Mouse (Mus musculus): ENCODE data around the gene 2310079G19Rik. TPM values are rescaled to one million over a fixed set of nuclear protein-coding genes. Genes with fewer than 3 reads are reported as not detected.
A peak's percentile ranks its signal among the peaks of the same experiment; 100 is the strongest.

2310079G19Rik gene
- polyA plus RNA-seq, 1 experiment from 2014 or later: not detected

GRCm38 (mm10) chr16:88604570-88604969, 22.9 kb downstream of the 2310079G19Rik start:
- no peaks in the 10 kb centered on the region for H3K9me3 ChIP-seq
- no peak overlapping the region for H3K4me3 ChIP-seq
- H3K27me3 ChIP-seq: peaks cover 48% of the 10 kb centered on the region
- no peaks in the 10 kb centered on the region for H3K36me3 ChIP-seq
- WGBS: 70% methylated on average over 6 of the region's 6 CpGs
- ATAC-seq (ENCODE audit: borderline replicate concordance, extremely low read depth, low FRiP score, low TSS enrichment): no peak
- no peak overlapping the region for H3K9ac ChIP-seq
- no peaks in the 10 kb centered on the region for H3K4me1 ChIP-seq
- H3K4me2 ChIP-seq: no peak overlapping the region
- no peak overlapping the region for H3K27ac ChIP-seq

- ATAC-seq (ENCODE audit: borderline replicate concordance, extremely low read depth, low FRiP score, low TSS enrichment): no peak
- Histone ChIP-seq H3K36me3 (no peaks in the 10 kb centered on the region), H3K9me3 (no peaks in the 10 kb centered on the region), H3K27me3 (peaks cover 45% of the 10 kb centered on the region), H3K27ac (no peak overlapping the region), H3K4me1 (no peaks in the 10 kb centered on the region), H3K4me3 (no peak overlapping the region), H3K4me2 (no peak overlapping the region), H3K9ac (no peak overlapping the region)
- 71% methylated on average over 1 of the region's 1 CpGs for WGBS
Observed at GRCm38 (mm10) chr16:88602464-88602863, 25.0 kb downstream of the 2310079G19Rik start.

- WGBS: 53% methylated on average over 8 of the region's 8 CpGs
Observed at GRCm38 (mm10) chr16:88600303-88600702, 27.2 kb downstream of the 2310079G19Rik start.

GRCm38 (mm10) chr16:88599504-88600237, 27.8 kb downstream of the 2310079G19Rik start:
- Histone ChIP-seq H3K4me2 (peak overlapping the region; percentile 17), H3K9ac (no peak overlapping the region), H3K27me3 (peaks cover 59% of the 10 kb centered on the region), H3K9me3 (no peaks in the 10 kb centered on the region), H3K4me3 (no peak overlapping the region), H3K36me3 (no peaks in the 10 kb centered on the region), H3K27ac (no peak overlapping the region; the same call in 1 of the 2 replicates), H3K4me1 (no peaks in the 10 kb centered on the region)
- 36% methylated on average over 16 of the region's 16 CpGs for WGBS
- ATAC-seq (ENCODE audit: borderline replicate concordance, extremely low read depth, low FRiP score, low TSS enrichment): peak; percentile 81; the same call in 1 of the 2 replicates

More at GRCm38 (mm10) chr16:88600303-88600702, 27.2 kb downstream of the 2310079G19Rik start:
- no peak for ATAC-seq (ENCODE audit: borderline replicate concordance, extremely low read depth, low FRiP score, low TSS enrichment)
- Histone ChIP-seq H3K4me2 (no peak overlapping the region), H3K9me3 (no peaks in the 10 kb centered on the region), H3K36me3 (no peaks in the 10 kb centered on the region), H3K4me1 (no peaks in the 10 kb centered on the region), H3K9ac (no peak overlapping the region), H3K27me3 (peaks cover 53% of the 10 kb centered on the region), H3K4me3 (no peak overlapping the region), H3K27ac (no peak overlapping the region)

GRCm38 (mm10) chr16:88592758-88593157, 34.7 kb downstream of the 2310079G19Rik start:
- H3K36me3 ChIP-seq: no peaks in the 10 kb centered on the region
- H3K4me1 ChIP-seq: no peaks in the 10 kb centered on the region
- no peak overlapping the region for H3K4me3 ChIP-seq
- no peak overlapping the region for H3K27ac ChIP-seq
- no peak for ATAC-seq (ENCODE audit: borderline replicate concordance, extremely low read depth, low FRiP score, low TSS enrichment)
- no peak overlapping the region for H3K4me2 ChIP-seq
- H3K27me3 ChIP-seq: peaks cover 35% of the 10 kb centered on the region
- no peak overlapping the region for H3K9ac ChIP-seq
- H3K9me3 ChIP-seq: no peaks in the 10 kb centered on the region

- H3K27ac ChIP-seq: no peak overlapping the region
- H3K4me2 ChIP-seq: no peak overlapping the region
- H3K4me1 ChIP-seq: no peaks in the 10 kb centered on the region
- no peaks in the 10 kb centered on the region for H3K36me3 ChIP-seq
- no peak for ATAC-seq (ENCODE audit: borderline replicate concordance, extremely low read depth, low FRiP score, low TSS enrichment)
- no peak overlapping the region for H3K4me3 ChIP-seq
- H3K27me3 ChIP-seq: peaks cover 12% of the 10 kb centered on the region; the same call in 1 of the 2 replicates
- 80% methylated on average over 9 of the region's 9 CpGs for WGBS
- no peak overlapping the region for H3K9ac ChIP-seq
- no peaks in the 10 kb centered on the region for H3K9me3 ChIP-seq
Observed at GRCm38 (mm10) chr16:88583338-88583737, 44.1 kb downstream of the 2310079G19Rik start.

Other genes starting within 250 kb of the 2310079G19Rik start
- not detected in 2 replicates for gene Cldn17, start 120.7 kb downstream of the 2310079G19Rik start, polyA plus RNA-seq (2015; fragmentation: Nextera tagmentation; extraction: Ambion mirVana)
- gene Cldn8, start 64.5 kb downstream of the 2310079G19Rik start, polyA plus RNA-seq (2015; fragmentation: Nextera tagmentation; extraction: Ambion mirVana): 3.2 and 3.7 TPM in 2 replicates
- gene Krtap24-1, start 15.4 kb downstream of the 2310079G19Rik start, polyA plus RNA-seq (2015; fragmentation: Nextera tagmentation; extraction: Ambion mirVana): not detected in 2 replicates
- not detected in 2 replicates for gene Krtap26-1, start 20.1 kb upstream of the 2310079G19Rik start, polyA plus RNA-seq (2015; fragmentation: Nextera tagmentation; extraction: Ambion mirVana)
- not detected in 2 replicates for gene Krtap27-1, start 44.0 kb upstream of the 2310079G19Rik start, polyA plus RNA-seq (2015; fragmentation: Nextera tagmentation; extraction: Ambion mirVana)
- not detected in 2 replicates for gene 2310061N02Rik, start 80.3 kb upstream of the 2310079G19Rik start, polyA plus RNA-seq (2015; fragmentation: Nextera tagmentation; extraction: Ambion mirVana)
- not detected in 2 replicates for gene Krtap13-1, start 101.2 kb upstream of the 2310079G19Rik start, polyA plus RNA-seq (2015; fragmentation: Nextera tagmentation; extraction: Ambion mirVana)
- gene Krtap13, start 124.0 kb upstream of the 2310079G19Rik start, polyA plus RNA-seq (2015; fragmentation: Nextera tagmentation; extraction: Ambion mirVana): not detected in 2 replicates
- gene 2310034C09Rik, start 131.2 kb upstream of the 2310079G19Rik start, polyA plus RNA-seq (2015; fragmentation: Nextera tagmentation; extraction: Ambion mirVana): not detected in 2 replicates
- gene 2310057N15Rik, start 146.5 kb upstream of the 2310079G19Rik start, polyA plus RNA-seq (2015; fragmentation: Nextera tagmentation; extraction: Ambion mirVana): not detected in 2 replicates
- gene Gm5965, start 150.2 kb upstream of the 2310079G19Rik start, polyA plus RNA-seq (2015; fragmentation: Nextera tagmentation; extraction: Ambion mirVana): not detected in 2 replicates
- gene Gm20741, start 184.6 kb upstream of the 2310079G19Rik start, polyA plus RNA-seq (2015; fragmentation: Nextera tagmentation; extraction: Ambion mirVana): not detected in 2 replicates
- gene Krtap15, start 192.5 kb upstream of the 2310079G19Rik start, polyA plus RNA-seq (2015; fragmentation: Nextera tagmentation; extraction: Ambion mirVana): not detected in 2 replicates
- gene Krtap14, start 198.5 kb upstream of the 2310079G19Rik start, polyA plus RNA-seq (2015; fragmentation: Nextera tagmentation; extraction: Ambion mirVana): not detected in 2 replicates
- gene Krtap19-1, start 241.7 kb upstream of the 2310079G19Rik start, polyA plus RNA-seq (2015; fragmentation: Nextera tagmentation; extraction: Ambion mirVana): not detected in 2 replicates
- not detected in 2 replicates for gene Krtap19-2, start 246.6 kb upstream of the 2310079G19Rik start, polyA plus RNA-seq (2015; fragmentation: Nextera tagmentation; extraction: Ambion mirVana)

Measured in lung, embryonic 15.5 days (tissue).